In genomic region chrX:73342068-73342467, GRCm38 (mm10) we compare ENCODE assay signal across 8 mouse cellular contexts. TPM values are rescaled to one million over a fixed set of nuclear protein-coding genes. Genes with fewer than 3 reads are reported as not detected.
DNase-seq lines count a peak whose midpoint lies in the region; ATAC-seq and TF ChIP-seq lines count a peak whose summit lies in the region.
"Had no signal": no experiment of that assay in that cellular context is flagged by ENCODE, and none has a peak within 500 bp of the region (broad histone marks: within the 10 kb centered on the region; RNA-seq: fewer than 3 reads in every experiment).

No protein-coding gene starts in this region.

- H3K27me3 ChIP-seq in kidney, postnatal 0 days (ENCODE audit: insufficient read depth, low read length), result no peaks in the 10 kb centered on the region
- H3K27me3 ChIP-seq in forebrain, embryonic 10.5 days (ENCODE audit: poor library complexity, severe bottlenecking), result peaks cover 47% of the 10 kb centered on the region
- H3K27me3 ChIP-seq in limb, embryonic 11.5 days (ENCODE audit: control insufficient read depth, insufficient read depth, low read length), result 0 out of 2 replicates have a peak, but pooled peaks cover 2% of the 10 kb centered on the region

- H3K9me3 ChIP-seq in kidney, postnatal 0 days (replicated peaks; ENCODE audit: low read length), result no peaks in the 10 kb centered on the region
- H3K9me3 ChIP-seq in forebrain, embryonic 10.5 days, result no peaks in the 10 kb centered on the region
- no peaks in the 10 kb centered on the region for H3K9me3 ChIP-seq in limb, embryonic 11.5 days (ENCODE audit: control insufficient read depth, low read length)

- no peaks in the 10 kb centered on the region for H3K4me1 ChIP-seq in kidney, postnatal 0 days (replicated peaks; ENCODE audit: insufficient read depth, low read length)
- peaks cover 10% of the 10 kb centered on the region for H3K4me1 ChIP-seq in forebrain, embryonic 10.5 days
- no peaks in the 10 kb centered on the region for H3K4me1 ChIP-seq in limb, embryonic 11.5 days (ENCODE audit: control insufficient read depth, insufficient read depth, low read length)

- H3K9ac ChIP-seq in kidney, postnatal 0 days (ENCODE audit: low read depth, low read length), result no peak overlapping the region
- H3K9ac ChIP-seq in limb, embryonic 11.5 days (ENCODE audit: low read length), result no peak overlapping the region

- DNase-seq in kidney, postnatal 0 days (ENCODE audit: low spot score), result no peak
- no peak for DNase-seq in kidney, adult 8-10 months
- DNase-seq in forebrain, embryonic 10.5 days (ENCODE audit: extremely low spot score, low spot score), result no peak
- DNase-seq in limb, embryonic 11.5 days (ENCODE audit: low spot score), result no peak
- peak; percentile 1 for DNase-seq in retina, embryonic 14.5 days (ENCODE audit: low spot score)
- DNase-seq in gastrocnemius, adult 8-10 months (ENCODE audit: low spot score in 2 of 2), result no peak
- no peak for DNase-seq in T-cell, adult 2 months (ENCODE audit: low spot score)

- TF ChIP-seq CTCF in kidney, postnatal 0 days (IDR thresholded peaks at IDR 0.05; ENCODE audit: low read depth), result no peak

- H3K27ac ChIP-seq in kidney, postnatal 0 days, result no peak overlapping the region
- no peak overlapping the region for H3K27ac ChIP-seq in forebrain, embryonic 10.5 days
- H3K27ac ChIP-seq in limb, embryonic 11.5 days (replicated peaks; ENCODE audit: low read depth, low read length), result no peak overlapping the region

- peak overlapping the region; percentile 55; the same call in 1 of the 2 replicates for H3K4me3 ChIP-seq in kidney, postnatal 0 days (replicated peaks; ENCODE audit: low read depth, low read length)
- peak overlapping the region; percentile 67 for H3K4me3 ChIP-seq in forebrain, embryonic 10.5 days
- H3K4me3 ChIP-seq in limb, embryonic 11.5 days (ENCODE audit: low read depth, low read length), result peak overlapping the region; percentile 61; the same call in 1 of the 2 replicates

- no peaks in the 10 kb centered on the region for H3K36me3 ChIP-seq in kidney, postnatal 0 days (ENCODE audit: insufficient read depth, low read length)
- peaks cover 11% of the 10 kb centered on the region for H3K36me3 ChIP-seq in forebrain, embryonic 10.5 days (replicated peaks)
- H3K36me3 ChIP-seq in limb, embryonic 11.5 days (ENCODE audit: control insufficient read depth, insufficient read depth, low read length), result no peaks in the 10 kb centered on the region

- no peak for ATAC-seq in kidney, postnatal 0 days (replicated peaks; ENCODE audit: low FRiP score, low read depth)
- ATAC-seq in limb, embryonic 11.5 days (ENCODE audit: insufficient number of reproducible peaks, low FRiP score, low TSS enrichment, low read depth), result 0 out of 2 replicates have a peak, but pooled peaks have one; percentile 9

- WGBS in kidney, postnatal 0 days, result 36% methylated on average over 3 of the region's 3 CpGs
- 38% methylated on average over 3 of the region's 3 CpGs for WGBS in forebrain, embryonic 10.5 days
- 32% methylated on average over 3 of the region's 3 CpGs for WGBS in limb, embryonic 11.5 days

- H3K4me2 ChIP-seq in kidney, postnatal 0 days (ENCODE audit: low read length), result peak overlapping the region; percentile 51
- H3K4me2 ChIP-seq in limb, embryonic 11.5 days (ENCODE audit: low read depth, severe bottlenecking), result no peak overlapping the region

RNA-seq across cellular contexts. Expression of gene Zfp275, which starts 0.4 kb away (rescaled TPM):
- polyA plus RNA-seq in kidney, postnatal 0 days (2015; fragmentation: Nextera tagmentation; extraction: Ambion mirVana), result 5.4 and 6.0 TPM in 2 replicates
- polyA plus RNA-seq in forebrain, embryonic 10.5 days (2016; fragmentation: Nextera tagmentation; extraction: Ambion mirVana), result 16.7 and 17.7 TPM in 2 replicates
- polyA plus RNA-seq in limb, embryonic 11.5 days (2014; fragmentation: Nextera tagmentation; extraction: Ambion mirVana), result 21.6 and 24.9 TPM in 2 replicates
- total RNA-seq in gastrocnemius, adult 8-10 months (2022), result 1 to 10 TPM; 4.5 to 5.0 (median 4.6) TPM

RNA-seq across cellular contexts. Expression of gene Gm45015, which starts 5.4 kb away (rescaled TPM):
- not detected in 2 replicates for polyA plus RNA-seq in kidney, postnatal 0 days (2015; fragmentation: Nextera tagmentation; extraction: Ambion mirVana)
- polyA plus RNA-seq in forebrain, embryonic 10.5 days (2016; fragmentation: Nextera tagmentation; extraction: Ambion mirVana), result not detected in 2 replicates
- polyA plus RNA-seq in limb, embryonic 11.5 days (2014; fragmentation: Nextera tagmentation; extraction: Ambion mirVana), result not detected in 2 replicates
- not detected for total RNA-seq in gastrocnemius, adult 8-10 months (2022)
- total RNA-seq: gastrocnemius, postnatal 14 days had no signal

RNA-seq across cellular contexts. Expression of gene Xlr5a, which starts 49.3 kb away (rescaled TPM):
- polyA plus RNA-seq in kidney, postnatal 0 days (2015; fragmentation: Nextera tagmentation; extraction: Ambion mirVana), result 0.16 TPM in 1 of 2 replicates, not detected in the other
- not detected in 2 replicates for polyA plus RNA-seq in forebrain, embryonic 10.5 days (2016; fragmentation: Nextera tagmentation; extraction: Ambion mirVana)
- polyA plus RNA-seq in limb, embryonic 11.5 days (2014; fragmentation: Nextera tagmentation; extraction: Ambion mirVana), result not detected in 2 replicates
- total RNA-seq in gastrocnemius, adult 8-10 months (2022), result not detected
- total RNA-seq: gastrocnemius, postnatal 14 days had no signal

RNA-seq across cellular contexts. Expression of gene Xlr5c, which starts 49.3 kb away (rescaled TPM):
- 0.20 TPM in 1 of 2 replicates, not detected in the other for polyA plus RNA-seq in kidney, postnatal 0 days (2015; fragmentation: Nextera tagmentation; extraction: Ambion mirVana)
- not detected in 2 replicates for polyA plus RNA-seq in forebrain, embryonic 10.5 days (2016; fragmentation: Nextera tagmentation; extraction: Ambion mirVana)
- not detected in 2 replicates for polyA plus RNA-seq in limb, embryonic 11.5 days (2014; fragmentation: Nextera tagmentation; extraction: Ambion mirVana)
- not detected for total RNA-seq in gastrocnemius, adult 8-10 months (2022)
- total RNA-seq: gastrocnemius, postnatal 14 days had no signal

RNA-seq across cellular contexts. Expression of gene Gm18336, which starts 56.5 kb away (rescaled TPM):
- not detected in 2 replicates for polyA plus RNA-seq in kidney, postnatal 0 days (2015; fragmentation: Nextera tagmentation; extraction: Ambion mirVana)
- polyA plus RNA-seq in forebrain, embryonic 10.5 days (2016; fragmentation: Nextera tagmentation; extraction: Ambion mirVana), result not detected in 2 replicates
- not detected in 2 replicates for polyA plus RNA-seq in limb, embryonic 11.5 days (2014; fragmentation: Nextera tagmentation; extraction: Ambion mirVana)
- total RNA-seq in gastrocnemius, adult 8-10 months (2022), result not detected
- total RNA-seq: gastrocnemius, postnatal 14 days had no signal
